Mouse (Mus musculus) induced T-regulatory cell, adult 2 months (primary cell): ENCODE measurements at regions not wholly inside any gene's neighbourhood (a gene's known extent, or its start where the extent isn't known, plus 50 kb on each side); places are given as distances from the start of the nearest gene placed in this dataset.

ENCODE experiments used
- DNase-seq: peaks from one replicate; pipeline ENCODE4 v3.0.0-alpha.2; 2012; ENCODE audit warnings: low read depth

GRCm38 (mm10) chr6:133170548-133170947 lies 65.8 kb downstream of the Smim10l1 start:
- no peak for DNase-seq

GRCm38 (mm10) chr6:133171286-133171685 lies 66.6 kb downstream of the Smim10l1 start:
- no peak for DNase-seq

- DNase-seq: peak; percentile 49
These were observed 85.8 kb upstream of the 5530400C23Rik start for GRCm38 (mm10) chr6:133206173-133206572.
